Mouse (Mus musculus) erythroblast, embryonic 14.5 days (primary cell): ENCODE results near the gene Wdr27.

Experiments used
- GATA1 ChIP-seq: IDR thresholded peaks from 2 replicates; pipeline ENCODE4 v1.6.1; 2012; ENCODE audit warnings: low read length, inconsistent platforms, mixed read lengths
- TAL1 ChIP-seq: IDR thresholded peaks from 3 replicates; pipeline ENCODE4 v1.6.1; 2012; ENCODE audit warnings: low read length, inconsistent platforms, mixed read lengths

DNA sequence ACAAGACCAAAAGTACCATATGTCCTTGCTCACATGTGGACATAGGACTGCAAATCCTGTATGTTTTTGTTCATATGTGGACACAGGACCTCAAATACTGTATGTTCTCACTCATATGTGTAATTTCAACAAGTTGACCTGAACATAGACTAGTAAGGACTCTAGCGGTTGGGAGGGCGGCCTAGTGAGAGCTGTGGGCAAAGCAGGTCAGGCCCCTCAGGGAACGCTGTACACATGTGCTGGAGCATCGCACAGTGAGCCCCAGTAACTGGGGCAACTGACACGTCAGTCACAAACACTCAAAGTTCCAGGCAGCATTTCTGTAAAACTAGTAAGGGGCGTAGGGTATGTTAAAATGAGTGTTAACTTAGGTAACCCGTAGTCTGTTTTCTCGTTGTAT lies 30.0 kb downstream of the Wdr27 start:
- TF ChIP-seq GATA1 (no peak), TAL1 (no peak)
